Mouse (Mus musculus): ENCODE results near the gene Gm6370. TPM values are rescaled to one million over a fixed set of nuclear protein-coding genes. Genes with fewer than 3 reads are reported as not detected.

The Gm6370 gene
- total RNA-seq (2023): not detected

GRCm38 (mm10) chr5:146491063-146491462, at the start of gene Gm6370:
TSS of gene Gm6370 (plus strand) at chr5:146491363.

GRCm38 (mm10) chr5:146481665-146482064, 9.5 kb upstream of the Gm6370 start, which contains the start of gene Gm6408:
TSS of gene Gm6408 (plus strand) at chr5:146481965.

GRCm38 (mm10) chr5:146502099-146502498, 10.9 kb downstream of the Gm6370 start, which contains the start of gene 4930449I24Rik:
TSS of gene 4930449I24Rik (plus strand) at chr5:146502399.

GRCm38 (mm10) chr5:146513823-146514222, 22.7 kb downstream of the Gm6370 start, which contains the start of gene Gm3402:
TSS of gene Gm3402 (plus strand) at chr5:146514123.

GRCm38 (mm10) chr5:146525501-146525900, 34.3 kb downstream of the Gm6370 start, which contains the start of gene Gm3404:
TSS of gene Gm3404 (plus strand) at chr5:146525801.

GRCm38 (mm10) chr5:146537347-146537746, 46.2 kb downstream of the Gm6370 start, which contains the start of gene Gm3409:
TSS of gene Gm3409 (plus strand) at chr5:146537647.

Other genes with a start within 250 kb of the Gm6370 start
- gene Wasf3, start 106.4 kb upstream of the Gm6370 start, total RNA-seq (2023): not detected
- gene Gm6408, start 9.4 kb upstream of the Gm6370 start, total RNA-seq (2023): not detected
- gene 4930449I24Rik, start 11.0 kb downstream of the Gm6370 start, total RNA-seq (2023): not detected
- not detected for gene Gm3402, start 22.8 kb downstream of the Gm6370 start, total RNA-seq (2023)
- gene Gm3404, start 34.4 kb downstream of the Gm6370 start, total RNA-seq (2023): not detected
- not detected for gene Gm3409, start 46.3 kb downstream of the Gm6370 start, total RNA-seq (2023)
- gene Gm3415, start 64.8 kb downstream of the Gm6370 start, total RNA-seq (2023): not detected
- gene Gpr12, start 93.9 kb downstream of the Gm6370 start, total RNA-seq (2023): not detected

Measured in B cell, adult 67 days (primary cell).